Mouse (Mus musculus) bone marrow, adult 2 months (tissue): ENCODE data around the gene Gm11115.

ENCODE experiments used
- CTCF ChIP-seq: fragments of 200-500 bp; IDR thresholded peaks from 2 replicates; pipeline ENCODE4 v1.5.1; 2011; ENCODE audit warnings: low read length, control low read depth; ENCODE audit not compliant: control insufficient read depth, insufficient read depth
- POLR2A ChIP-seq: fragments of 200-500 bp; IDR thresholded peaks from 2 replicates; pipeline ENCODE4 v1.6.1; 2011; ENCODE audit warnings: low read depth, mild to moderate bottlenecking, control low read depth, low read length, borderline replicate concordance; ENCODE audit not compliant: control insufficient read depth

DNA sequence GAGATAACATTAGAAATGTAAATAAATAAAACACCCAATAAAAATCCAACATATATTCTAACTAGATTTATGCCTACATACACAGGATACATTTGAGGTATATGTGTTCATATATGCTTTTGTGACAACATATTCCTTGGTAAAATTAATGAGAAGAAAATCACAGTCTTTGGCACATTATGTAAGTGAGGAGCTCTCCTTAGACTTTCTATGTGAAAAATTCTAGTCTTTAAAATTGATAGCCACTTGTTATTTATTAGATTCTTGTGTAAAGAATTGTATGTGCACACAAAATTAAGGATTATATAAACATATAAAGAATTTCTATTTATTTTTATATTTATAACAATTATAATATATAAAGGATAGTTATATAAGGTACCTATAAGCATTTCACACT is at the start of gene Gm11115:
- TF ChIP-seq POLR2A = no peak
- TF ChIP-seq CTCF = no peak
